Mouse (Mus musculus): ENCODE data around the gene Ugt1a1.
"Not testable (repeated sequence)": the region's sequence is repeated elsewhere in the genome, so short reads cannot be mapped to it uniquely, and the experiment has no call there.

Ugt1a1 gene

DNA sequence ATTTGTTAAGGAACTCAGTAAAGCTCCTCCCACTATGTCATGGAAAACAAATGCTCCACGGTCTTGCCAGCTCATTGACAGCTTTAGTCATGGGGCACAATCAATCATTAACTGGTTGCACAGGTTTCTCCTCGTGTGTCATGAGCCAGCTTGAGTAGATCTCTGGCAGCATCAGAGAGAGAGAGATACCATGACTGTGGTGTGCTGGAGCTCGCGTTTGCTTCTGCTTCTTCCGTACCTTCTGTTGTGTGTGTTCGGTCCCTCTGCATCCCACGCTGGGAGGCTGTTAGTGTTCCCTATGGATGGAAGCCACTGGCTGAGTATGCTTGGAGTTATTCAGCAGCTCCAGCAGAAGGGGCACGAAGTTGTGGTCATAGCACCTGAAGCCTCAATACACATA lies at the start of gene Ugt1a1:
Gene Ugt1a1, plus strand, starts transcription at position 148 of the 400 bp plus-strand sequence.
- peak; percentile 57 to 62 for DNase-seq

DNA sequence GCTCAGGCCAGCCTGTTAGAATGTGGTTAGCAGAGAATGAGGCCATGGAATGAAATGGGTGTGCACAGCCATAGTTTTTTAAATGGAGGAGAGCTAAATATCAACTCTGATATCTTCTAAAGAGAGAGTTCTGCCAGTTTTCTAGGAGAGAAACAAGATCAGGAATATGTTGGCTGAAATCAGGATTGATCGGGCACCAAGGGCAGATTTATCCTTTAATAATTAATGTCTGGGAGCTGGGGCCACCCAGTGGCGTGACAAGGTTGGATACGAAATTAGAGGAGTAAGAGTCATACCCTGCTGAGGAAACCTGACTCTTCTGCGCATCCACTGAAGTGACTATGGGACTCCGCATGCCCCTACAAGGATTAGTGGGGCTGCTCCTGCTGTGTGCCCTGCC lies 46.0 kb upstream of the Ugt1a1 start, which contains the start of gene Ugt1a5:
Gene Ugt1a5, plus strand, starts transcription at position 302 of the 400 bp plus-strand sequence.
- no peak for DNase-seq

DNA sequence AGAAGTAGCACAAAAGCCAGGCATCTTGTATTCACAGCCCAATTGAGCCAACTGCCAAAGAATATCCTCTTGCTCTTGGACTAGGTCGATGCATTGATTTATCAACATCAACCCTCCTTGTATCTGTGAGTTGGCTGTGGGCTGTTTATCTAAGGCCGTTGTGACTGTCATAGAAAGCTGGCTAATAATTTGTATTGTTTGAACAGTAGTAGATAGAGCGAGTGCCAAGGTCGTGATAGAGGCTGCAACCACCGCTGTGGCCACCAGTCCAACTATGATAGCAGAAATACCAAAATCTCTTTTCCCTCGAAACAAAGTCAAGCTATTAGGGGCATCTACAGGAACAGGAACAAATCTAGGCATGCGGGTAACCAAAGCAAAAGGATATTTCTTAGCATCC lies 39.6 kb upstream of the Ugt1a1 start:
- DNase-seq = not testable (repeated sequence)

DNA sequence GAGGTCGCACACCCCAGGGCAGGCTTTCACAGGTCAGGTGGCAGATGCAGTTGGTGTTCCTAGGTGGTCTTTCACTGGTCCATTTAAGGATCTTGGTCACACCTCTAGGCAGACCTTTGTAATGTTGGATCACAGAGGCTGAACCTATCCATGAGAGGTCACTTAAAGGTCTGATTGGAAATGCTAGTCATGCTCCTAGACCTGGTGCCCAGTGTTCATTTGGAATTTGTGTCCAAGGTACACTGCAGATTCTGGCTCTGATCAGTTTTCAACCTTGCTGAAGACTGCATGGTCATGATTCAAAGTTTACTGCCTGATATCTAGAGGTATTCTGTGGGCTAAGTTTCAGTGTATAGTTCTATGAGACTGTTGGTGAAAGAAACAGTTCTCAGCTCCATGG lies 32.1 kb upstream of the Ugt1a1 start:
- peak; percentile 22 to 45 for DNase-seq

DNA sequence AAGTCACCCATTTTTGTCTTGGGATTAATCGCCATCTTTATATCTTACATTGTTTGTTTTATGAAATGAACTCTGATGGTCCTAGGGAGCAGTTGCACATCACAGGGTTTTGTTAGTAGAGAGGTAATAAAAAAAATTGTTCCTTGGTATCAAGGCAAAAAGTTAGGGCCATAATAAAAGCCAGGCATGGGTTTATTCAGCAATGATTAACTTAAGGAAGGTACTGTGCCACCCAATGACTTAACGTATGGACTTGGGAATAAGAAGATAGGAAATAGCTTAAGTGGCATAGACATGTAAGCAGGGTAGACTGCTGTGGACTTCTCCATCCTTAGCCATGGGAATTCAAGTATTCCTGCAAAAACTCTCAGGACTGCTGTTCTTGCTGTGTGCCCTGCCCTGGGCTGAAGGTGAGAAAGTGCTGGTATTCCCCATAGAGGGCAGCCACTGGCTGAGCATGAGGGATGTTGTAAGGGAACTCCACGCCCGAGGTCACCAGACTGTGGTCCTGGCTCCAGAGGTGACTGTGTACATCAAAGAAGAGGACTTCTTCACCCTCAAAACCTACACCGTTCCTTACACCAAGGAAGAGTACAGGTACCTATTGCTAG lies 25.3 kb upstream of the Ugt1a1 start:
- no peak for DNase-seq

DNA sequence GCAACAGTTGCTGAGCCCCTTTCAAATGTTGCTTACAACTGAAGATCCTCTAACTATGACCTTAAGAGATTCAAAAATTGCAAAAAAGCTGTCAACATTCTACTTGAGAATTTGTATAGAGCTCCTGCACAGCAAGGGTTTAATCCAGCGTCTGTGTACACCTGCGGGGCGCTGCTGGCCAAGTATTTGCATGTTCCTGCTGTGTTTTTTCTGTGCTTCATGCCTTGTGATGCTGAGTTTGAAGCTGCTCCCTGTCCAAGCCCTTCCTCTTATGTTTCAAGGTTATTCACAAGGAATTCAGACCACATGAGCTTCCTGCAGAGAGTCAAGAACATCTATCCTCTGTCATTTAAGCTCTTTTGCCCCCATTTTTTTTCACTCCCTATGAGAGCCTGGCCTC lies 19.6 kb upstream of the Ugt1a1 start:
- DNase-seq = no peak

DNA sequence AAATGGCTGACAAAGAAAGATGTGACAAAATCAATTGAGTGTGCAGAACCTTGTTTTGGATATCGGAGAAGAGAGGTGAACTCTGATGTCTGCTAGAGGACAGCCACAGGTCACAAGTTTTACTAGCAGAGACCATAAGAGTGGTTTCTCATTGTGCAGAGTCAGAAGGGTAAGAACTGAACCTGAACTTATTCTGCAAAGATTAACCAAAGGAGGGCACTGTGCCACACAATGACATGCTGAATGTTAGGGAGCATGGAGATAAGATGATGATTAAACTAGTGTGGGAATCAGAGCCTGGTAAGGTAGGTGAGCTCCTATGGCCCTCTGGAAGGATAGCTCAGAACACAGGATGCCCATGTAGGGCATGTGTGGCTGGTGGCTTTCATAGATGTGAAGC lies 16.1 kb upstream of the Ugt1a1 start:
- peak; percentile 87 to 93 for DNase-seq

DNA sequence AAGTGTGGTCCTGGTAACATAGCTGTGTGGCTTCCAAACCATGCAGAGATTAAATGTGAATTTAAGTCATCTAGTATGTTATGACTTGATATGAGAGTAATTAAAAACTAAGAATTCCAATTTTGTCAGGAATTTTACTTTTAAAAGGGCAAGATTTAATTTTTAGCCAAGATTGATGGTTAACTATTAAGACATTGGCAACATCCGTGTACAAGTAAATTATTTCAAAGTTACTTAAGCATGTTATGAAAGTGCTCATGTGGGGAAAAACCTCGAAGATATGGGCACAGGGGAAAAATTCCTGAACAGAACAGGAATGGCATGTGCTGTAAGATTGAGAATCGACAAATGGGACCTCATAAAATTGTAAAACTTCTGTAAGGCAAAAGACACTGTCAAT lies 14.3 kb upstream of the Ugt1a1 start:
- peak in 1 of 2 experiments; percentile 59 for DNase-seq

DNA sequence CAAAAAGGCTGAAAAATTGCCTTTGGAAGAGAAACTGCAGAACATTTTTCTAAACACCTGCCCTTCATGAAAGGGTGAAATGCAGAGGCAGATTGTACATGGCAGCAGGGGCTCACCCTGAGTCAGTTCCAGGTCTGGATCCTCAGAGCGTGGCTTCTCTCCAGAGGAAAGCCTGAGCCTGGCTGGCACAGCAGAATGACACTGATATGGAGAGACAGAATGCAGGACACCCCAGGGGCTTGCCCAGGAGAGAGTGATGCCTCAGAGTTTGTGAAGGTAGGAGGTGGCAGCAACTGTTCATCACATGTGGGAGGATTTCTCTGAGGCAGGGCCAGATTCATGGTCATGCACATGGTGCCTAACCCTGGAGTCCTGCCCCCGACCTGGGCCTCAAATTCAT lies 11.8 kb upstream of the Ugt1a1 start:
- no peak for DNase-seq

DNA sequence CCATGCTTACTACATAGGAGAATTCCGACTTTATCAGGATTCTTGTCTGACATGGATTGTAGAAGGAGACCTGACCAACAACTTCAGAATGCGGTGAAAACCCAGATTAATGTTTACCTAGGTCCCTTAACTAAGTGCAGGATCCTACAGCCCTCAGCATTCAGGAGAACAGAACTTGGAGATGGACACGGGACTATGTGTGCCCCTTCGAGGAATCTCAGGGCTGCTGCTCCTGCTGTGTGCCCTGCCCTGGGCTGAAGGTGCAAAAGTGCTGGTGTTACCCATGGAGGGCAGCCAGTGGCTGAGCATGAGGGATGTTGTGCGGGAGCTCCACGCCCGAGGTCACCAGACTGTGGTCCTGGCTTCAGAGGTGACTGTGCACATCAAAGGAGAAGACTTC lies 11.3 kb upstream of the Ugt1a1 start, which contains the start of gene Ugt1a2:
Gene Ugt1a2, plus strand, starts transcription at position 146 of the 400 bp plus-strand sequence.
- DNase-seq = peak; percentile 43 to 78

DNA sequence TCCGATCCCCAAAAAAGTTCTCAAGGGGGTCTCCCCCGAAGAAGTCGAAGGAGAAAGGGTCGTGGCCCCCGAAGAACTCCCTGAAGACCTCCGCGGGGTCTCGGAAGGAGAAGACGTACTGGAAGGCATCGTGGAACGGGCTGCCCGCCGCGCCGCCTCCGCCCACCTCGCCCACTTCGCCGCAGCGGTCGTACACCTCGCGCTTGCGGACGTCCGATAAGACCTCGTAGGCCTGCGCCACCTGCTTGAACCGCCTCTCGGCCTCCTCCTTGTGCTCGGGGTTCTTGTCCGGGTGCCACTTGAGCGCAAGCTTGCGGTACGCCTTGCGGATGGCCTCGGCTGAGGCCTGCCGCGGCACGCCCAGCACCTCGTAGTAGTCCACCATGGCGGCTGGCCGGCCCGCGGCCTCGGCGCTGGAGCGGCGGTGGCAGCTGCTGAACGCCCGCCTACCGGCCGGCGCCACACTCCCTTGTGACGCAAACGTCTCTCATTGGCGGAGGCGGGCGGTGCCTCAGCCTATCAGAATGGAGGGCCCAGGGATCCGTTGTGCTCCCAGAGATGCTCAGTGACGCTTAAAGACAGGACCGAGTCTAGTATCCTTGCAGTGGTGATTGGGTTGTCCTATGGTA lies 6.4 kb upstream of the Ugt1a1 start, which contains the start of gene Dnajb3:
Gene Dnajb3, minus strand, starts transcription at position 489 of the 629 bp plus-strand sequence.
- DNase-seq = peak in 1 of 2 experiments; percentile 60

DNA sequence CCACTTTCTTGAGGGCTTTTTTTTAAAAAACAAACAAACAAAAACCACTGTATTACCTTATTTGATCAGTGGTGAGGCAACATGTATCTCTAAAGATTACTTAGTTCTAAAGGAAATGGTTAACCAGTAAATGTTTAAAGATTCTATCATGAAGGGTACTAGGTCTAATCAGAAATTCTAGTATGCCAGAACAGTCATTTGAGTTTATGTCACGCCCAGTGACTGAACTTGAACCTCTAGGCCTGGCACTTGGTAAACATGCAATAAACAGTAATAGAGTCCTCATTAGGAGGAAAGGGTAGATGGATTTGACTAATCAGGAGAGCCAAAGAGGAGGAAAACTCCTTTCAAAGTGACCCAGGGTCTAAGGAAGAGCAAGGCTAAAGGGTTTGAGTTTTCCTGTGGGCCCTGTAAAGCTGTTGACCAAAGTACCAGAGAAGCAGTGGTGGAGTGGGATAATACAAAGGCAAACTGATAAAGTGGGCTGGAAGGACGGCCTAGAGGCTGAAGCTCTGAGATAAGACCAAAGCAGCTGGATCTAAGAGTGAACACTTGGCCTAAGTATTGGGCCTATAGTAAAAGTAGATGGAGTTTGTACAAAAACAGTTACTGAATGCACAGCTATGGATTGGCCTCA lies 4.8 kb upstream of the Ugt1a1 start:
- DNase-seq = no peak

DNA sequence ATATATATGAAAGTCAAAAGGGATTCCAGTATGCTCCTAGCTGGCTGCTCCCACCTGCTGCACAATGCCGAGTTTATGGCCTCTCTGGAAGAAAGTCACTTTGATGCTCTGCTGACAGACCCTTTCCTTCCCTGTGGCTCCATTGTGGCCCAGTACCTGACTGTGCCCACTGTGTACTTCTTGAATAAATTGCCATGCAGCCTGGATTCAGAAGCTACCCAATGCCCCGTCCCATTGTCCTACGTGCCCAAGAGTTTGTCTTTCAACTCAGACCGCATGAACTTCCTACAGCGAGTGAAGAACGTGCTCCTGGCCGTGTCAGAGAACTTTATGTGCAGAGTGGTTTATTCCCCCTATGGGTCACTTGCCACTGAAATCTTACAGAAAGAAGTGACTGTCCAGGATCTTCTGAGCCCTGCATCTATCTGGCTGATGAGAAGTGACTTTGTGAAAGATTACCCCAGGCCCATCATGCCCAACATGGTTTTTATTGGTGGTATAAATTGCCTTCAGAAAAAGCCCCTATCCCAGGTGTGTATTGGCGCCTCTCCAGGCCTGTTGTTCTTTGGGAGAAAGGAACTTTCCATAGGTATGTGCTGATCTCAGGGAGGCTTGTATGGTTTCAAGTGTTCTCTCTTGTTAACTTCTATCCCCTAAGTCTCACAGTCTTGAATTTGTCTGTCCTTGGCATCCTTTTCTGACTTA lies 734 bp downstream of the Ugt1a1 start:
- no peak for DNase-seq

DNA sequence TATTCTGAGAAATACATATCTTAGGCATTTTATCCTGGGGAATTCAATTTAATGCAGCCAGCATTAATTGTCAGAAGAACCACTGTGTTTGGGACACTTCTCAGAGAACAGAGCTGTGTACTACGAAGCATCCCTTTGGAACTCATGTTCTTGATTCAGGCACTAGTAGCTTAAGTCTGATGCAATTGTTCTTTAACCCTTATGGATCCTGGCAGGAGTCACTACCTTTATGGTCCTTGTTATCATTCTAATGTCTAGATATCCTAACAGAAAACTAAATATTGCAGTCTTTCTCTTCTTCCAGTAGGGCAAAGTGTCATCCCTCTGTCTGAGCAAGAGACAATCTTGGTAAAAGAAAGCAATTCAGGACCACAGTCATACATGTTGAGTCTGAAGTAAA lies 1.3 kb downstream of the Ugt1a1 start:
- DNase-seq = no peak

DNA sequence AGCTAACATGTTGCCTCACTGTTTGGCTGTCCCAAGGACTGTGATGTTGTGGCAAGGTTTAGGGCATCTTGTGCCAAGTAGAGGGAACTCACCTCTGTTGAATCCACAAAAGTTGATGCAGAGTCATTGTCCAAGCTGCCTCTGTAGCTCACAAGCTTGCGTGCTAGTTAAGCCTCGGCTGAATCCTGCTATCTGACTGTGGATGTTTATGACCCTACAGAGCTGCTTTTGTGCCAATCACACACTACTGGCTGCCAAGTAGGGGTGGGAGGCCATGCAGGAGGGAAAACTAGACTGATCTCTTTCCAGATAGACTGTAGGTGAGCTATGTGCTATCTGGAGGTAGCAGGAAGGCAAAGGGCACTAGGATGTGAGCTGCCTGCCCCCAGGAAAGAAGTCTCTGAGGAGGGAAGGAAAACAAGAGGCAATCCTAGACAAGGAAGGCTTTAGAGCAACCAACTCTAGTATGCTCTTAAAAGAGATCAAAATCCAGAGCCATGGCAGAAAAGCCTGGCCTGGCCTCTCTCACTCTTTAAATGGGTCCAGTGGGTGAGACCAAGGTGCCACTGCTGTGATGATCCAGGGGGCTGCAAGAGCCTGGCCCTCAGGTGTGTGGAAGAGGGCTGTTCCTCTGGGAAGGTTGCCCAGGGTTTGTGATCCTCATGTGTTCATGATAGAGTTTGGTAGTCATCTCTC lies 2.2 kb downstream of the Ugt1a1 start:
- DNase-seq = no peak

DNA sequence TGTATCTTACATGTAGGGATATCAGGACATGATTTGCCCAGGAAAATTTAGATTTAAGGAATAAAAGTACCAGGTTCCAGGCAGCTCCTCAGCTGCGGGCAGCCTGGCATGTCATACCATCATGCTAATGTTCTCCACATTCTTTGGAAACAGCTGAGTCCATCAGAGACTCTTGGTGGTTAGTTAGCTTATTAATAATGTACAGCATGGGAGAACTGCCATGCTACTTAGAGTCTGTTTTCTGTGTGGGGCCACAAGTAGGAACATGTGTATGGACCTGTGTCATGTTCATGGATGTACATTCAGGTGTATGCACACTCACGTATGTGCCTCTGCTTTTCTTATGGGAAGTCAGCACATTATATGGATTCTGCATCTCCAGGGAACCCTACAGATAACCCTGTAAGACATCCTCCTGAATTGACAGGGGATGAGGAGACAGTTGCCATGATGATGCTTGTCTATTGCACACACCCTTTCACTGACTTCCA lies 2.7 kb downstream of the Ugt1a1 start:
- no peak for DNase-seq

DNA sequence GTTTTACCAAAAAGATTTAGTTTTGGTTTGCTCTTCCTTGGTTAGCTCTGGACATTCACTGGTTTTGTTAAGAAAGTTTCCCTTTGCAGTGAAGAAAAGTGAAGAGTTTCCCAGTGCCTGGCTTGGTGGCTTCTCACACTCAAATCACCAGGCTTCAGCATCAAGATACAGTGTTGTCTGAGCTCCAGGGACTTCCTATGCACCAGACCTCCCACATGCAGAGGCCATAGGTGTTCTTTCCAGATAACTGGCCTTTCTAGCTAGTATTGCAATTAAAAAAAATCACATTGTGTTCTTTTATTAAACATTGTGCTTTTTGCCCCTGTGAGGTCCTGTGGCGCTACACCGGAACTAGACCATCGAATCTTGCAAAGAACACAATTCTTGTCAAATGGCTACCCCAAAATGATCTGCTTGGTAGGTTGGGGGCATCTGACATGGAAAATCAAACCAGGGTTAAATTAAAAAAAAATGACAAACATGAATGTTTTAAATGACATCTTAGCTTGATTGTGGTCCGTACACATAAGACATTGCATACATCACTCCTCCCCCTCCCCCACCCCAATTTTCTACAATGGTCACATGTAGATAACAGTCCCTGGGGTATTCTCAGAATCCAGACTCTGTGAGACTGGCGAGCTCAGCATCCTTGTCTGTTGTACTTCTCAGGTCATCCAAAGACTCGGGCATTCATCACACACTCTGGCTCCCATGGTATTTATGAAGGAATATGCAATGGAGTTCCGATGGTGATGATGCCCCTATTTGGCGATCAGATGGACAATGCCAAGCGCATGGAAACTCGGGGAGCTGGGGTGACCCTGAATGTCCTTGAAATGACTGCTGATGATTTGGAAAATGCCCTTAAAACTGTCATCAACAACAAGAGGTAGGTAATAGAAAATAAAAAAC lies 4.0 kb downstream of the Ugt1a1 start:
- no peak for DNase-seq

DNA sequence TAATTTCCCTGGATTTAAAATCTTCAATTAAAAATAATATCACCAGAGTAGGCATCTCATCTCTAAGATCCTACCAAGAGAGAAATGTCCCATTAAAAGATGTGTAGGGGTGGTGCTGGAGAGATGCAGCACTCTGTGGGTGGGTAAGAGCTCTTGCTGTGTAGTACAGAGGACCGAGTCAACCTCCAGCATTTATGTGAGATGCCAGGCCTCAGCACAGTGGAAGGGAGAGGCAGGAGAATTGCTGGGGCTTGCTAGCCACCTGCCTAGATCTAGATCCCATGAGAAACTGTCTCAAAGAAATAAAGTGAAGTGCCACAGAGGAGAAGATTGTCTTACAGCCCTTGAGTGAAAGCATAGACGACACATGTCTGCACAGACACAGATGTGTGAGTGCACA lies 4.8 kb downstream of the Ugt1a1 start:
- DNase-seq = no peak

DNA sequence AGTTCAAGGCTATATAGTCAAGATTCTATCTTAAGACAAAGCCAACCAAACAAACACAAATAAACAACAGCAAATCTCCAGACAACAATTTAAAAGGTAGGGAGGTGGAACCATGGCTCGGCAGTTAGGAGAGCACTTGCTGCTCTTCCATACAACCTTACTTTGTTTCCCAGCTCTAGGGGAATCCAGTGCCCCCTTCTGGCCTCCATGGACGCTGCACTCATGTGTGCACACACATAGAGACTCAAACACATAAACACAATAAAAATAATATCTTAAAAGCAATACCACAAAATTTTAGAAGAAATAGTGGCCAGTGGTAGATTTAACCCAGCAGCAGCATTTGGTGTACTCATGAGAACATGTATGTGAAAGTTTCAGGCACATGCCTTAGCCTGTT lies 5.4 kb downstream of the Ugt1a1 start:
- no peak for DNase-seq

DNA sequence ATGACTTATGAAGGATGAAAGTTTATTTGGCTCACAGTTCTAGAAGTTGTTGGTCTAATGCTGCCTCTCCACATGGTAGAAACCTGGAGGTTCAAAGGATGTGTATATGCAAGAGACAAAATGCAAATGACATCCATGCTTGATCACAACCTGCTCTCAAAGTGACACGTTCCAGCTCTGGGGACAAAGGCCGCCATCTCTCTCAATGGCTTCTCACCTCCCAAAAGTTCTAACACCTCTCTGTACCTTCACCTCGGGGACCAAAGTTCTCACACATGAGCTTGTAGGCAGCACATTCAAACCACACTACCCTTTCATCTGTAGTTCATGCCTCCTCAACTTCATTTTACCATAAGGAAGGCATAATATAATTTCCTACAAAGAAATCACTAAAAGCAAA lies 5.8 kb downstream of the Ugt1a1 start:
- no peak for DNase-seq

DNA sequence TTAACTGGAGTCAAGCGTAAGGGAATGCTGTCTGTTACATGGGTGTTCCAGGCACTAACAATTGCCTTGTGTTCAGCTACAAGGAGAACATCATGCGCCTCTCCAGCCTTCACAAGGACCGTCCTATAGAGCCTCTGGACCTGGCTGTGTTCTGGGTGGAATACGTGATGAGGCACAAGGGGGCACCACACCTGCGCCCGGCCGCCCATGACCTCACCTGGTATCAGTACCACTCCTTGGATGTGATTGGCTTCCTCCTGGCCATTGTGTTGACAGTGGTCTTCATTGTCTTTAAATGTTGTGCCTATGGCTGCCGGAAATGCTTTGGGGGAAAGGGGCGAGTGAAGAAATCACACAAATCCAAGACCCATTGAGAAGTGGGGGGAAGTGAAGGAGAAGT lies 6.3 kb downstream of the Ugt1a1 start:
- no peak for DNase-seq

DNA sequence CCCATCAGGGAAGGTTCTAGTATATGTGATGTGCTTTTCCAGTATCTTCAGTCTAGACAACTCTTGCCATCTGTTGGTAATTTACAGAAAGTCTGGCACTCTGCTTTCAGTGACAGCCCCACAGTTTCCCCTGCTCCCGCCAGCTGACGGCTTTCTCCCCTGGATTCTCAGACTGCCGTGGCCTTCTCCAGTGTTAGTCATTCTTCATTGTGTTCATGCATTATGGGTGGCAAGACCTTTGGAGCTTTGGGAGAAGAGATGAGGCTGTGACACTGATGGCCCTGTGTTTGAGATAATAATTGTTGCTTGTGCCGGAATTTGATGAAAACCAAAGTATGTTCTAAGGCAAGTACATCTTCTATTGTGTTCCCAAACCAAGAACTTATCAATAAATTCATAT lies 6.8 kb downstream of the Ugt1a1 start:
- DNase-seq = no peak
